Mouse (Mus musculus) embryonic facial prominence, embryonic 13.5 days (tissue): ENCODE measurements around the gene Adamts14. TPM values are rescaled to one million over a fixed set of nuclear protein-coding genes. Genes with fewer than 3 reads are reported as not detected.

Experiments used
- ATAC-seq: fragments of 200-750 bp; cut with Nextera tagmentation; 2 replicates; pipeline ENCODE4 v1.8.0; 2017; ENCODE audit warnings: low read depth; ENCODE audit not compliant: insufficient number of reproducible peaks, insufficient read depth, low FRiP score, low TSS enrichment
- H3K27ac ChIP-seq: fragments of 300-500 bp; sonication (generic); 2 replicates; pipeline ENCODE4 v1.5.1; 2015; ENCODE audit warnings: moderate library complexity, mild to moderate bottlenecking, inconsistent platforms
- H3K27me3 ChIP-seq: fragments of 300-500 bp; sonication (generic); 2 replicates; pipeline ENCODE4 v1.6.1; 2015; ENCODE audit warnings: mild to moderate bottlenecking, inconsistent platforms
- H3K36me3 ChIP-seq: fragments of 300-500 bp; sonication (generic); 2 replicates; pipeline ENCODE4 v1.6.1; 2015; ENCODE audit warnings: mild to moderate bottlenecking, inconsistent platforms
- H3K4me1 ChIP-seq: fragments of 300-500 bp; sonication (generic); 2 replicates; pipeline ENCODE4 v1.6.1; 2015; ENCODE audit warnings: inconsistent platforms
- H3K4me2 ChIP-seq: fragments of 300-500 bp; sonication (generic); 2 replicates; pipeline ENCODE4 v1.6.1; 2015; ENCODE audit warnings: moderate library complexity, mild to moderate bottlenecking, inconsistent platforms
- H3K4me3 ChIP-seq: fragments of 300-500 bp; sonication (generic); 2 replicates; pipeline ENCODE4 v1.5.1; 2015; ENCODE audit warnings: mild to moderate bottlenecking, inconsistent platforms
- H3K9ac ChIP-seq: fragments of 300-500 bp; sonication (generic); 2 replicates; pipeline ENCODE4 v1.6.1; 2015; ENCODE audit warnings: mild to moderate bottlenecking, inconsistent platforms
- H3K9me3 ChIP-seq: fragments of 300-500 bp; sonication (generic); 2 replicates; pipeline ENCODE4 v1.6.1; 2016; ENCODE audit warnings: inconsistent platforms
- WGBS: fragments of 180-500 bp; shearing (Covaris S2); methylation state at CpG from one replicate; pipeline ENCODE4 v1.1.7; 2015; ENCODE audit warnings: mixed read lengths; 5-methylcytosine and 5-hydroxymethylcytosine counted together
- polyA plus RNA-seq: library from polyadenylated mRNA; unstranded; fragments of >200 nt; fragmentation: Nextera tagmentation; extraction: Ambion mirVana; gene quantifications from 2 replicates; pipeline ENCODE4 v1.2.1, GENCODE M21; 2015

Gene Adamts14
- polyA plus RNA-seq, 1 experiment from 2014 or later = 2.9 TPM

DNA sequence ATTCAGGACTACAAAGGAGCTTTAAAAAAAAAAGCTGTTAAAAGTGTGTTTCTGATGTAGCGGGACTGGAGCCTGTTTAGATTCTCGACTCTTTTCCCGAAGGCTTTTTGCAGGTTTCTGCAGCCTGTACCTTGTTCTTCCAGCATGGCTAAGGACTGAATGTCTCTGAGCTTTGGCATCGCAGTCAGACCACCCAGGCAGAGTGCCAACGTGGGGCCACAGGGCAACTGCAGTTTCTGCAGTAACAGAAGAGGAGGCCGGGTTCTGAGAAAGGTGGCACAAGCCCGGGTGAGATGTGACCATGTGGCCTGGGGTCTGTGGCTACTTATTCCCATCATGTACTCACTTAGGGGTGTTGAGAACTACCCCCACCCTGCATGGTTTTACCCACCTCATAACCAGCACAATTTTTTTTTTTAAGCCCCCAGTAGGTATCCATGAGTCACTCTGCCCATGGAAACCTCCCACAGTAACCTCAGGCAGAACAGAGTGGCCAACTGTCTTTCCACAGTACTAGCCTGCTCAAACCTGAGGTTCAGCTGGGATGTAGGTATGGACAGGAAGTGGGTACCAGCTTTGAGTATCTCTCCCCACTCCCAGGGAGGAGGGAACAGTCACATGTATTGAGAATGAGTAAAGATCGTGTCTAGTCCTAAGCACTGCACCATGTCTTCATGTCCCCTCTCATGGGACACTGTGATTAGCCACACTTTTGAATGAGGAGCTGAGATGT is 23.6 kb upstream of the Adamts14 start:
- no peaks in the 10 kb centered on the region for H3K27me3 ChIP-seq
- H3K9me3 ChIP-seq = peaks cover 3% of the 10 kb centered on the region; the same call in 1 of the 2 replicates
- ATAC-seq = no peak
- H3K27ac ChIP-seq = no peak overlapping the region
- WGBS = 80% methylated on average over 8 of the region's 8 CpGs
- H3K36me3 ChIP-seq = no peaks in the 10 kb centered on the region
- H3K4me1 ChIP-seq = no peaks in the 10 kb centered on the region
- no peak overlapping the region for H3K4me3 ChIP-seq
- H3K4me2 ChIP-seq = no peak overlapping the region
- H3K9ac ChIP-seq = no peak overlapping the region

DNA sequence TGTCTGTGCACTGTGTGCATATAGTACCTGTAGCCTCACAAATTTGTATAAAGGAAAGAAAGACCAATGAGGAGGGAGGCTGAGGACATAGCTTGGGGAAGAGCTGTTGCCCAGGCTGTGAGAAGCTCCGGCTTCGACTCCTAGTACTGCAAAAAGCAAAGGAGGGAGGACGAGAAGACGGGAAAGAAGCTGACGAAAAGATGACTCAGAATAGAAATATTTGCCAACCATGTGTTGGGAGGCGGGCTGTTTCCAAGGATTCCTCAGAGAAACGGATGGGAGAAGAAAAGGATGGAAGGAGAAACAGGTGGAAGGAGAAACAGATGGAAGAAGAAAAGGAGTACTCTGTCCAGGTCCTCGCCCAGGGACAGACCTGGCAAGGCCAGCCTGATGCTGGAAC is 21.0 kb upstream of the Adamts14 start:
- Histone ChIP-seq H3K9ac (no peak overlapping the region), H3K4me3 (no peak overlapping the region), H3K27ac (no peak overlapping the region), H3K36me3 (no peaks in the 10 kb centered on the region), H3K4me1 (peaks cover 3% of the 10 kb centered on the region; the same call in 1 of the 2 replicates), H3K9me3 (peaks cover 3% of the 10 kb centered on the region; the same call in 1 of the 2 replicates), H3K4me2 (no peak overlapping the region), H3K27me3 (no peaks in the 10 kb centered on the region)
- no peak for ATAC-seq
- WGBS = 73% methylated on average over 8 of the region's 8 CpGs

DNA sequence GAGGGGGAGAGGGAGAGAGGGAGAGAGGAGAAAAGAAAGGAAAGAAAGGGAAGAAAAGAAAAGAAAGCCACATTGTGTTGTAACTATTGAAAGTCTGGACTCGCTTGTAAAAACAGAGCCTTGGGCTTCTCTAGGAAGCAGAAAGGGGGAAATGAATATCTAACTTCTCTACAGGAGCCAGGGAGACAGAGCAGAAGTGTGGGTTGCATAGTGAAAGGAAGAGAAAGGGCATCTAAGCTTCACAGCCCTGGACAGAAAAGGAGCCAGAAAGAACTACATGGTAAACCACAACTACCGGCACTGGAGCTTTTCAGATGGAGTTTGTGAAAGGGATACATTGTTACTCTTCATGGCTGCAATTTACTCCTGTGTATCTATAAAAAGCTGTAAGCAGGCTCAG is 17.2 kb upstream of the Adamts14 start:
- Histone ChIP-seq H3K4me1 (peaks cover 3% of the 10 kb centered on the region; the same call in 1 of the 2 replicates), H3K4me3 (no peak overlapping the region), H3K27me3 (no peaks in the 10 kb centered on the region), H3K4me2 (no peak overlapping the region), H3K9me3 (peaks cover 3% of the 10 kb centered on the region; the same call in 1 of the 2 replicates), H3K9ac (0 out of 2 replicates have a peak overlapping the region, but pooled peaks have one; percentile 27), H3K27ac (no peak overlapping the region), H3K36me3 (no peaks in the 10 kb centered on the region)
- WGBS = 51% methylated on average over 2 of the region's 2 CpGs
- no peak for ATAC-seq

DNA sequence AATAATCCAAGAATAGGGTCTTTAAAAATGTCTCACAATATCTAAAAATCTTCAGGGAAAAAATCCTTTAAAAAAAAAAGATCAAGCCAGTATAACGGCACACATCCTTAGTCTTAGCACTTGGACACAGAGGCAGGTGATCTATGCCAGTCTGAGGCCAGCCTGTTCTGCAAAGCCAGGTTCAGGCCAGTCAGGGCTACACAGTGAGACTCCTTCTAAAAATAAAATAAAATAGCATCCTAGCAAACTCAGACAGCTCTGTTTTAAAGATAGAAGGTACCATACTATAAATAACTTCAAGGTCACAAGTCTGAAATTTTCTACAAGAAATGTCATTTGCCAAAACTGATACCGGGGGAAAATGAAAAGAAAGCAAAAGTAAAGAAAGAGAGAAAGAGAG is 16.8 kb upstream of the Adamts14 start:
- Histone ChIP-seq H3K9me3 (no peaks in the 10 kb centered on the region), H3K4me1 (peaks cover 3% of the 10 kb centered on the region; the same call in 1 of the 2 replicates), H3K36me3 (no peaks in the 10 kb centered on the region), H3K9ac (no peak overlapping the region), H3K4me2 (no peak overlapping the region), H3K4me3 (no peak overlapping the region), H3K27me3 (no peaks in the 10 kb centered on the region), H3K27ac (no peak overlapping the region)
- 84% methylated on average over 2 of the region's 2 CpGs for whole genome bisulfite sequencing
- ATAC-seq = no peak

DNA sequence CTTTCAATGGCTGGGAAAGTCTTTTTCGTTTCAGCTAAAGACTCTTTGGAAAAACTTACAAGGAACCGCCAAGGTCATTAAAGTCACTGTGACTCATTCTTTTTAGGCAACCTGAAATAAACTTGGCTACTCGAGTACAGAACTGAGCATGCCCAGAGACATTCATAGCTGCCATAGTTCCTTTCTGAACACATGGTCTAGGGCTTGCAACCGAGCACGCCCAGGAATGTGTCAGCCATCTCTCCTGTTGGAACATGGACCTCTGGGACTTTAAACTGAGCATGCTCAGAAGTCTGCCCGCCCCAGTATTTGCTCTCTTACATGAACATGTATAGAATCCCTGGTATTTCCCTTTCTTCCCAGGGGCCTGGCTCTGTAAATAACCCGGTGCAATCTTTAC is 13.0 kb upstream of the Adamts14 start:
- Histone ChIP-seq H3K9me3 (no peaks in the 10 kb centered on the region), H3K9ac (no peak overlapping the region), H3K27me3 (no peaks in the 10 kb centered on the region), H3K4me3 (no peak overlapping the region), H3K4me1 (peaks cover 3% of the 10 kb centered on the region; the same call in 1 of the 2 replicates), H3K4me2 (no peak overlapping the region), H3K36me3 (no peaks in the 10 kb centered on the region), H3K27ac (no peak overlapping the region)
- no peak for ATAC-seq
- WGBS = 61% methylated on average over 7 of the region's 7 CpGs

GRCm38 (mm10) chr10:61285271-61285670 is 12.0 kb upstream of the Adamts14 start:
- no peak overlapping the region for H3K4me2 ChIP-seq
- WGBS = 86% methylated on average over 11 of the region's 11 CpGs
- no peaks in the 10 kb centered on the region for H3K27me3 ChIP-seq
- no peak overlapping the region for H3K9ac ChIP-seq
- H3K36me3 ChIP-seq = no peaks in the 10 kb centered on the region
- H3K27ac ChIP-seq = no peak overlapping the region
- H3K9me3 ChIP-seq = no peaks in the 10 kb centered on the region
- H3K4me1 ChIP-seq = no peaks in the 10 kb centered on the region
- ATAC-seq = no peak
- H3K4me3 ChIP-seq = no peak overlapping the region

DNA sequence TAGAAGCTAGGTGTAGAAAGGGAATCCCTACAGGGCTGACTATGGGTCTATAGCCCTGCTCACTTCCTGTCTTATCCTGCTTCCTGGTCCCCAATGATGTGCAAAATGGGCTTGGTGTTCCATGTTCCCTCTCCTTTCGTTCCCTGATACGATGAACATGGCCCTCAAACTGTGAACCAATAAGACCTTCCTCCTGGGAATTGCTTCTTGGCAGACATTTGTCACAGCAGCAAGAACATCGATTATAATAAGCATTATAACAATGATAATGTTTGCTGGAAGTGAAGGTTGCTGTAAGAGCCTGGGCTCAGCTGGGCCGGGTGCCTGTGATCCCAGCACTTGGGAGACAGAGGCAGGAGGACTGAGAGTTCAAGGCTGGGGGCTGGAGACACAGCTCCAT is 11.1 kb upstream of the Adamts14 start:
- Histone ChIP-seq H3K9ac (no peak overlapping the region), H3K27ac (no peak overlapping the region), H3K27me3 (no peaks in the 10 kb centered on the region), H3K4me1 (no peaks in the 10 kb centered on the region), H3K9me3 (no peaks in the 10 kb centered on the region), H3K4me2 (no peak overlapping the region), H3K4me3 (no peak overlapping the region), H3K36me3 (no peaks in the 10 kb centered on the region)
- 83% methylated on average over 4 of the region's 4 CpGs for WGBS
- ATAC-seq = no peak

GRCm38 (mm10) chr10:61281115-61281514 is 7.9 kb upstream of the Adamts14 start:
- Histone ChIP-seq H3K4me1 (no peaks in the 10 kb centered on the region), H3K4me3 (no peak overlapping the region), H3K27ac (no peak overlapping the region), H3K36me3 (no peaks in the 10 kb centered on the region), H3K9ac (no peak overlapping the region), H3K4me2 (no peak overlapping the region), H3K27me3 (no peaks in the 10 kb centered on the region), H3K9me3 (no peaks in the 10 kb centered on the region)
- WGBS = 75% methylated on average over 5 of the region's 5 CpGs
- no peak for ATAC-seq

- 46% methylated on average over 14 of the region's 14 CpGs for WGBS
- Histone ChIP-seq H3K4me1 (peaks cover 19% of the 10 kb centered on the region), H3K4me2 (no peak overlapping the region), H3K27ac (no peak overlapping the region), H3K4me3 (no peak overlapping the region), H3K9ac (no peak overlapping the region), H3K9me3 (no peaks in the 10 kb centered on the region), H3K27me3 (peaks cover 9% of the 10 kb centered on the region; the same call in 1 of the 2 replicates), H3K36me3 (no peaks in the 10 kb centered on the region)
- ATAC-seq = no peak
These were observed 4.9 kb upstream of the Adamts14 start for GRCm38 (mm10) chr10:61277918-61278674.

- no peak overlapping the region for H3K4me3 ChIP-seq
- H3K36me3 ChIP-seq = no peaks in the 10 kb centered on the region
- no peak overlapping the region for H3K4me2 ChIP-seq
- H3K27ac ChIP-seq = no peak overlapping the region
- H3K9me3 ChIP-seq = no peaks in the 10 kb centered on the region
- peaks cover 27% of the 10 kb centered on the region for H3K4me1 ChIP-seq
- ATAC-seq = no peak
- H3K9ac ChIP-seq = no peak overlapping the region
- H3K27me3 ChIP-seq = peaks cover 9% of the 10 kb centered on the region
- WGBS = 89% methylated on average over 6 of the region's 6 CpGs
These were observed 3.8 kb upstream of the Adamts14 start for GRCm38 (mm10) chr10:61277051-61277450.

- Histone ChIP-seq H3K9ac (no peak overlapping the region), H3K4me2 (no peak overlapping the region), H3K27me3 (peaks cover 12% of the 10 kb centered on the region), H3K4me3 (no peak overlapping the region), H3K27ac (no peak overlapping the region), H3K9me3 (no peaks in the 10 kb centered on the region), H3K4me1 (peaks cover 31% of the 10 kb centered on the region), H3K36me3 (no peaks in the 10 kb centered on the region)
- WGBS = 2% methylated on average over 5 of the region's 5 CpGs
- no peak for ATAC-seq
These were observed 2.5 kb upstream of the Adamts14 start for GRCm38 (mm10) chr10:61275669-61276110.

DNA sequence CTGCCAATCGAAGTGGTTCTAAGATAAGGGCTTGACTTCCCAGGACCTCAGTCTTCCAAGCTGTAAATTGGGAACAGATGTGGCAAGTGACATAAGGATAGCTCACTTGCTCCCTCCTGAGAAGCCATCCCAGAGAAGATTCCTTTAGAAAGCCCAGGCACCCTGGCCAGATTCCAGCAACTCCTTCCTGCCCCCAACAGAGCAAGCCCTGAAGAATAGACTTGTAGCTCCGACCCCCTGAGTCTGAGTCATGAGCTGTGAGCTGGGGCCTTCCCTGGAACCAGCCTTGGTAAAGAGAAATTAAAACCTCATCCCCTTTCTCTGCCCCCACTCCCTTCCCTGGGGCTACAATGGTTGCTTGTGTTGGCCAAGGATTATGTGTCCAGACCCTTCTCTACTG is 1.3 kb upstream of the Adamts14 start:
- H3K9ac ChIP-seq = no peak overlapping the region
- H3K4me1 ChIP-seq = peaks cover 31% of the 10 kb centered on the region
- ATAC-seq = no peak
- H3K27ac ChIP-seq = no peak overlapping the region
- H3K27me3 ChIP-seq = peaks cover 17% of the 10 kb centered on the region
- whole genome bisulfite sequencing = 31% methylated on average over 2 of the region's 2 CpGs
- H3K4me2 ChIP-seq = no peak overlapping the region
- no peaks in the 10 kb centered on the region for H3K36me3 ChIP-seq
- H3K9me3 ChIP-seq = no peaks in the 10 kb centered on the region
- H3K4me3 ChIP-seq = no peak overlapping the region
